Mouse (Mus musculus) intestine, embryonic 16.5 days (tissue): Measurements from ENCODE around the gene Ehhadh. TPM values are rescaled to one million over a fixed set of nuclear protein-coding genes. Genes with fewer than 3 reads are reported as not detected.

ENCODE experiments used
- ATAC-seq: fragments of 200-750 bp; cut with Nextera tagmentation; 2 replicates; pipeline ENCODE4 v1.8.0; 2017; ENCODE audit warnings: moderate TSS enrichment, moderate library complexity
- H3K27ac ChIP-seq: fragments of 300-500 bp; sonication (generic); 2 replicates; pipeline ENCODE4 v1.5.1; 2014; ENCODE audit warnings: mild to moderate bottlenecking, low read length
- H3K27me3 ChIP-seq: fragments of 300-500 bp; sonication (generic); replicated peaks from 2 replicates; pipeline ENCODE4 v1.6.1; 2014; ENCODE audit warnings: low read length, control low read depth, mixed read lengths; ENCODE audit not compliant: control insufficient read depth, insufficient read depth
- H3K36me3 ChIP-seq: fragments of 300-500 bp; sonication (generic); 2 replicates; pipeline ENCODE4 v1.6.1; 2014; ENCODE audit warnings: low read length, control low read depth; ENCODE audit not compliant: control insufficient read depth, insufficient read depth
- H3K4me1 ChIP-seq: fragments of 300-500 bp; sonication (generic); 2 replicates; pipeline ENCODE4 v1.6.1; 2014; ENCODE audit warnings: low read length, control low read depth, mixed read lengths; ENCODE audit not compliant: control insufficient read depth, insufficient read depth
- H3K4me2 ChIP-seq: fragments of 300-500 bp; sonication (generic); 2 replicates; pipeline ENCODE4 v1.6.1; 2014; ENCODE audit warnings: low read depth, low read length, control low read depth
- H3K4me3 ChIP-seq: fragments of 300-500 bp; sonication (generic); 2 replicates; pipeline ENCODE4 v1.5.1; 2014; ENCODE audit warnings: mild to moderate bottlenecking, low read length
- H3K9ac ChIP-seq: fragments of 300-500 bp; sonication (generic); 2 replicates; pipeline ENCODE4 v1.6.1; 2014; ENCODE audit warnings: low read depth, low read length
- H3K9me3 ChIP-seq: fragments of 300-500 bp; sonication (generic); 2 replicates; pipeline ENCODE4 v1.6.1; 2016; ENCODE audit warnings: low read length, control low read depth; ENCODE audit not compliant: control insufficient read depth
- WGBS: fragments of 180-500 bp; shearing (Covaris S2); extraction: QIAGEN DNeasy Blood & Tissue Kit; methylation state at CpG from one replicate; pipeline ENCODE4 v1.1.7; 2014; 5-methylcytosine and 5-hydroxymethylcytosine counted together
- polyA plus RNA-seq: library from polyadenylated mRNA; unstranded; fragments of >200 nt; fragmentation: Nextera tagmentation; extraction: Ambion mirVana; gene quantifications from 2 replicates; pipeline ENCODE4 v1.2.1, GENCODE M21; 2015

The Ehhadh gene
- polyA plus RNA-seq, 1 experiment from 2014 or later = 20.2 TPM

DNA sequence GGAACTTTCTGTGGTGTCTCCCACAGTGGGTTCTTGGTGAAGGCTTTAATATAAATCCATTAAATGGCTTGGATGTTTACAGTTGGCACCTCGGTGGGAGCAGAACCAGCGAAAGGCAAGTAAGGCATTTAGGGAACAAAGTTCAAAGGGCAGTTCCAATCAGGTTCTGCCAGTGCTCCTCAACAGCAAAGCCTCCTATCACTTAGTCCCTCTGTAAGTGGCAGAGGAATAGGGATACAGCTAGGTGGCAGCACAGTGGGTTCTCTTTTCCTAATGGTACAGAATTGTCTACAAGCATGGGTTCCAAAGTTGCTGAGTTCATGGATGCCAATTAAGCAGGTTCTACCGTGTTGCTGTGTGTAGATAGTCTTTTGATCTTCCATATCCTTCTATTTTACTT is 974 bp upstream of the Ehhadh start:
- ATAC-seq = peak; percentile 34
- Histone ChIP-seq H3K36me3 (no peaks in the 10 kb centered on the region), H3K27ac (peak overlapping the region; percentile 68), H3K9me3 (no peaks in the 10 kb centered on the region), H3K4me1 (peaks cover 7% of the 10 kb centered on the region; the same call in 1 of the 2 replicates), H3K4me3 (no peak overlapping the region), H3K9ac (no peak overlapping the region), H3K27me3 (no peaks in the 10 kb centered on the region), H3K4me2 (no peak overlapping the region)
- WGBS = 36% methylated on average over 3 of the region's 3 CpGs

DNA sequence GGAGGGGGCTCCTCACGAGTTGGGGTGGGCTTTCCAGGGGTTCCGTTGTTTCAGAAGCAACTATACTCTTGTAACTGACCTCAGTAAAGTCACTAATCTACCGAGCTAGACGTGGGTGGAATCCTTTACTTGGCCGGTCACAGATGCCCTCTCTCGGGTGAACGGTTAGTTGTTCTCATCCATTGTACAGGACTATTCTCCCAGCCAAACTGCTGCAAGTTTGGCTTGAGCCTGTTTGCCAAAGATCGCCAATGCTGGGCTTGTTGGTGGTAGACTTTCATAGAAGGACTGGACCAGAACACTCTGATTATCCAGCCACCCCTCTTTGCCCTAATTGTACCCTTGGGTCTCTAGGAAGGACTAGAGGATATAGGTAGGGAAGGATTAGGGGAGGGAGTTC is 1.3 kb downstream of the Ehhadh start:
- Histone ChIP-seq H3K36me3 (no peaks in the 10 kb centered on the region), H3K4me2 (no peak overlapping the region), H3K9ac (no peak overlapping the region), H3K4me1 (peaks cover 7% of the 10 kb centered on the region; the same call in 1 of the 2 replicates), H3K9me3 (no peaks in the 10 kb centered on the region), H3K27me3 (no peaks in the 10 kb centered on the region), H3K27ac (no peak overlapping the region), H3K4me3 (no peak overlapping the region)
- 90% methylated on average over 8 of the region's 8 CpGs for WGBS
- ATAC-seq = no peak

DNA sequence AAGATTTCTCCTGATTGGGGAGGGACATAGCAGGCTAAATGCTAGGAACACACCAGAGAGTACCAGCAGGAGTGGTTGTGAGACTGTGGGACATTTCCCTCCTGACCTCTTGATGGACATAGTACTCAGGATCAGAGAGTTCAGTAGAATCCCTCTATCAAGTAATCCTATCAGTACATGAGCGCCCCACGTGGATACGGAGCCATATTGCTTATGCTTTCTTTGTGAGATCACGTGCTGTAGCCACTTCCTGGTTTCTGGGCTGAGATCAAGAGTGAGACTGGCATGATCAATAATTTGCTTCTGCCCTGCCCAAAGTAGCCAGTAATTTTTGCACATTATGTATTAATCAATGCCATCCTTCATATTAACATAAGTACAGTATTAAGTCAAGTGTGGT is 2.6 kb downstream of the Ehhadh start:
- no peaks in the 10 kb centered on the region for H3K27me3 ChIP-seq
- peaks cover 7% of the 10 kb centered on the region; the same call in 1 of the 2 replicates for H3K4me1 ChIP-seq
- no peak for ATAC-seq
- no peak overlapping the region for H3K27ac ChIP-seq
- no peak overlapping the region for H3K9ac ChIP-seq
- H3K36me3 ChIP-seq = no peaks in the 10 kb centered on the region
- H3K9me3 ChIP-seq = no peaks in the 10 kb centered on the region
- WGBS = 70% methylated on average over 4 of the region's 4 CpGs
- H3K4me2 ChIP-seq = no peak overlapping the region
- H3K4me3 ChIP-seq = no peak overlapping the region

DNA sequence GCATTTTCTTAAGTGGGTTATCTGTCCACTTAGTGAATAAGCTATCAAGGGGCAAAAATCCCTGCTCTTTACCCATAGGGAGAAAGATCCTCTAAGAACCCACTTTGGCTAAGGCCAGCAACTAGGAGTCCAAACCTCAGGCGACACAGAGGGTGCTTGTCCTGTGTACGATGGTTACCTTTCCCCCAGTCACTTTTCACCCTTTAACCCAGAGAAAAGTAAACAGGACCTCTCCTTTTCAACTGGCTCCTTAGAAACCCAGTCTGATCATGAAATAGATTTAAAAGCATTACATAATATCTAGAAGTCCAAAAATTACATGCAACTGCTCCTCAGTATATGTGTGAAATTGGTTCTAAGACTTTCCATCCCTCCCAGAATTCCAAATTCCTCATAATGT is 4.8 kb downstream of the Ehhadh start:
- Histone ChIP-seq H3K4me3 (no peak overlapping the region), H3K4me2 (no peak overlapping the region), H3K36me3 (no peaks in the 10 kb centered on the region), H3K27ac (no peak overlapping the region), H3K4me1 (peaks cover 7% of the 10 kb centered on the region; the same call in 1 of the 2 replicates), H3K9me3 (no peaks in the 10 kb centered on the region), H3K9ac (no peak overlapping the region), H3K27me3 (no peaks in the 10 kb centered on the region)
- 55% methylated on average over 2 of the region's 2 CpGs for WGBS
- no peak for ATAC-seq

DNA sequence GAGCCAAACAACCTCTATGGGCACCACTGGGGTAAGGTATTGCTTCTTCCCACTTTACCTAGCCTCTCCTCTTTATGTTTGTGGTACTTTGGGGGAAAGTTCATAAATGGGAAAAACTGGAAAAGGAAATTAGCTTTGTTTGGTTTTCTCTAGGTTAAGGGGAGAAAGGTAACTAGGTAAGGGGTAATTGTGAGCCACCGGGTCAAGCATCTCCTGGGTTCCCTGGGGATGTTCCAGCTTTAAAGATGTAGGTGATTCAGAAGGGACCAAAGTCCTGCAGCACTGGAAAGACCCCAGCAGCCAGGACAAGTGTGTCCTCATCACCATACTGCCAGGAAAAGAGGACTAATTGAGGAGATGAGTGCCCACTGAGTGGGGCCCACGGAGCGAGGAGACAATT is 5.7 kb downstream of the Ehhadh start:
- Histone ChIP-seq H3K36me3 (peaks cover 3% of the 10 kb centered on the region; the same call in 1 of the 2 replicates), H3K27me3 (no peaks in the 10 kb centered on the region), H3K9me3 (no peaks in the 10 kb centered on the region), H3K9ac (no peak overlapping the region), H3K27ac (no peak overlapping the region), H3K4me1 (peaks cover 3% of the 10 kb centered on the region; the same call in 1 of the 2 replicates), H3K4me3 (no peak overlapping the region), H3K4me2 (no peak overlapping the region; the same call in 1 of the 2 replicates)
- WGBS = 86% methylated on average over 3 of the region's 3 CpGs
- ATAC-seq = no peak

DNA sequence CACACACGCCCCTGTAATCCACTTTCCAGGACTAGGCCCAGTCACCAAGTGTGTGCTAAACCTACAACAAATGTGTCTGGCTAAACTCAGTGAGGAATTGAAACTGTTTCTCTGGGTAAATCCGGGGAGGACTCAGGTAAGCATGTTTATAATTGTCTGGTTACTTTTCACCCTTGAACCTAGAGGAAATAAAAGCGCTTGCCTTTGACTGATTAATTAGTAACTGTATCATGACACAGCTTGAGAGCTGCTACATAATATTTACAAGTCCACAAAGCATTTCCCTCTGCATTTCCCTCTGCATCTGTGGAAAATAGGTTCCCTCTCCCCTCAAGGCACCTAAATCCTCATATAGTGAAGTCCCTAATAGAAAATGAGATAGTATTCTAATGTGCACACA is 6.3 kb downstream of the Ehhadh start:
- Histone ChIP-seq H3K4me1 (peaks cover 3% of the 10 kb centered on the region; the same call in 1 of the 2 replicates), H3K4me2 (no peak overlapping the region), H3K27me3 (no peaks in the 10 kb centered on the region), H3K36me3 (peaks cover 3% of the 10 kb centered on the region; the same call in 1 of the 2 replicates), H3K27ac (no peak overlapping the region), H3K9ac (no peak overlapping the region), H3K4me3 (no peak overlapping the region), H3K9me3 (no peaks in the 10 kb centered on the region)
- 52% methylated on average over 3 of the region's 3 CpGs for WGBS
- ATAC-seq = peak; percentile 48

DNA sequence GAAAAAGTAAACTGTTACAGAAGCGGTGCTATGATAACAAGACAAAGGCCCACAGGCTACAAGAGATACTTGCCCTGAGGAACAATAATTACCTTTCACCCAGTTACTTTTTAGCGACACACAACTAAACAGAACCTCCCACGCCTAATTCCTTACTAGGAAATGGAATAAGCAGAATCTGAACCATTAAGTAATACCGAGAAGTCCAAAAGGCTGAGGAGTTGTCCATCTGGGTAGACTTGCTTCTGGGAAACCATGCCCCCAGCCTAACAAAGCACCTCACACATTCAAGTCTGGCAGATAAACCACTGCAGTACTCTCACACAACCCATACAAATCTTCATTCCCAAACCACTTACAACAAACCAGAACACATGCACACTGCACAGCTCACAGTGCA is 8.5 kb downstream of the Ehhadh start:
- no peaks in the 10 kb centered on the region for H3K9me3 ChIP-seq
- no peak overlapping the region for H3K4me2 ChIP-seq
- H3K27ac ChIP-seq = no peak overlapping the region
- H3K9ac ChIP-seq = no peak overlapping the region
- H3K36me3 ChIP-seq = peaks cover 3% of the 10 kb centered on the region; the same call in 1 of the 2 replicates
- no peak for ATAC-seq
- H3K4me1 ChIP-seq = peaks cover 3% of the 10 kb centered on the region; the same call in 1 of the 2 replicates
- no peak overlapping the region for H3K4me3 ChIP-seq
- H3K27me3 ChIP-seq = no peaks in the 10 kb centered on the region
- WGBS = 78% methylated on average over 4 of the region's 4 CpGs

DNA sequence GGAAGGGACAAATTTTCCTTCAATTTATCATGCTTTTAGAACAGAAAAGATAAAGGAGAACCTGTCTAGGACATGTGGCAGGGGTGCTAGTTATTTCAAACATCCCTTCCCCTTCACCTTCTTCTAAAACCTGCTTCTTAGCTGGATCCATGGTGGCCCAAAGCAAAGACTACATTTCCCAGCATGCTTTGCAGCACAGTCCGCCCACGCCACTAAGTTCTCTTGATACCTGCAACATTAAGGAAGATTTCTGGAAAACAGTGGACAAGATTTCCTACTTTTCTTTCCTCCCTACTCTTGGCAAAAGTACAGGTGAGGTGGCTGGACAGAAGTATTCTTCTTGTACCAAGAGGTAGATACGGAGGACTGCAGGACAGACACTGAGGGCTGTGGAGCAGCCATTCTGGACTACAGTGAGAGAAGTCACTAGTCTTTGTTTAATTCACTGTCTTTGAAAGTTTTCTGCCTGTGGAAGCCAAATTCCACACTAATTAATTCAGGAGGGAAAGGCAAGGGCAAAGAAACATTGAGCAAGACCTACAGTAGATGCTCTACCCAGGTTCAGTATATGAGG is 9.2 kb downstream of the Ehhadh start:
- no peaks in the 10 kb centered on the region for H3K9me3 ChIP-seq
- WGBS = 55% methylated on average over 3 of the region's 3 CpGs
- H3K27ac ChIP-seq = no peak overlapping the region
- peaks cover 3% of the 10 kb centered on the region; the same call in 1 of the 2 replicates for H3K4me1 ChIP-seq
- peaks cover 3% of the 10 kb centered on the region; the same call in 1 of the 2 replicates for H3K36me3 ChIP-seq
- H3K27me3 ChIP-seq = no peaks in the 10 kb centered on the region
- peak overlapping the region; percentile 22 for H3K4me2 ChIP-seq
- no peak for ATAC-seq
- no peak overlapping the region for H3K9ac ChIP-seq
- H3K4me3 ChIP-seq = 0 out of 2 replicates have a peak overlapping the region, but pooled peaks have one; percentile 23

DNA sequence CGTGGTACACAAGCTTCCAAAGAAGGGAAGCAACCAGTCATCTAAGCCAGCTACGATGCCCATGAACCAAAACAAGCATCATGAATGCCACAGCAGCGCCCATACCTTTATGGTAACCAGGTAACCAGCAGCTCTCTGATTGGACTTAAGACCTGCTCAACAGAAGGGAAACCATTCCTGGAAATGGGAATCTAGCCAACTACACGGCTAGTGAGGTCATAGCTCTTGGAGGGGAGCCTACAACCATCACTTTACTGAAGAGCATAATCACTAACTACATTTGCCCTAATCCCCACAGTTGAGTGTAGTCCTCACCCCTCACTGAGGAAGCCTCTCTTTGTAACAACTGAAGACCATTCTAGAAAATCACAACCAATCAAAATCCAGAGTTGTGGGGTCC is 12.9 kb downstream of the Ehhadh start:
- no peaks in the 10 kb centered on the region for H3K4me1 ChIP-seq
- H3K9me3 ChIP-seq = no peaks in the 10 kb centered on the region
- H3K4me3 ChIP-seq = no peak overlapping the region
- H3K4me2 ChIP-seq = no peak overlapping the region
- WGBS = 87% methylated on average over 4 of the region's 4 CpGs
- no peak overlapping the region for H3K27ac ChIP-seq
- H3K9ac ChIP-seq = no peak overlapping the region
- no peaks in the 10 kb centered on the region for H3K27me3 ChIP-seq
- no peak for ATAC-seq
- H3K36me3 ChIP-seq = peaks cover 3% of the 10 kb centered on the region; the same call in 1 of the 2 replicates

DNA sequence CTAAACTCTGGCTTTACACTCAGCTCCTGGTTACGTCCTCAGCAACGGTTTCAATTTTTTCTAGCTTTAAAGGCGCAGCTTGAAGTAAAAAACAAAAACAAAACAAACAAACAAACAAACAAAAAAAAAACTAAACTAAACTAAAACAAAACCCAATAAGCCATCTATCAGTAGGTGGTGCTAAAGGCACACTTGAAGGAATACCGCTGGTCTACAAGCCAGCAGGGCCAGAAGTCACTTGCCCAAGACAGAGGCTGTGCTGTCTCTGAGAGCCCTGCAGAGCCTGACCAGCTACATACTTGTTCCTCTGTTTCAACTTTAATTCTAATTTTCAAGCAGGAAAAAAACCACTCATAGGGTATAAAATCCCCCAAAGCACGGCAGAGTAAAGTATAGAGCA is 17.9 kb downstream of the Ehhadh start:
- no peaks in the 10 kb centered on the region for H3K4me1 ChIP-seq
- no peak overlapping the region for H3K4me2 ChIP-seq
- 0 out of 2 replicates have a peak, but pooled peaks cover 6% of the 10 kb centered on the region for H3K36me3 ChIP-seq
- H3K9me3 ChIP-seq = no peaks in the 10 kb centered on the region
- no peaks in the 10 kb centered on the region for H3K27me3 ChIP-seq
- WGBS = 82% methylated on average over 5 of the region's 5 CpGs
- H3K9ac ChIP-seq = no peak overlapping the region
- H3K27ac ChIP-seq = no peak overlapping the region
- no peak overlapping the region for H3K4me3 ChIP-seq
- ATAC-seq = no peak
